Mouse (Mus musculus) small intestine, adult 2 months (tissue): ENCODE results near the gene Cpne7. TPM values are rescaled to one million over a fixed set of nuclear protein-coding genes. Genes with fewer than 3 reads are reported as not detected.

Source experiments
- H3K27ac ChIP-seq: fragments of 200-500 bp; 2 replicates; pipeline ENCODE4 v1.5.1; 2012; ENCODE audit warnings: low read depth, low read length, control low read depth, inconsistent platforms; ENCODE audit not compliant: insufficient read depth
- H3K27me3 ChIP-seq: fragments of 200-500 bp; 2 replicates; pipeline ENCODE4 v1.6.1; 2012; ENCODE audit warnings: mild to moderate bottlenecking, moderate library complexity, low read length, inconsistent platforms; ENCODE audit not compliant: control insufficient read depth, insufficient read depth
- H3K36me3 ChIP-seq: fragments of 200-500 bp; 2 replicates; pipeline ENCODE4 v1.6.1; 2012; ENCODE audit warnings: mild to moderate bottlenecking, low read length, control low read depth, inconsistent platforms; ENCODE audit not compliant: control insufficient read depth, insufficient read depth
- H3K4me1 ChIP-seq: fragments of 200-500 bp; 2 replicates; pipeline ENCODE4 v1.6.1; 2012; ENCODE audit warnings: low read length, inconsistent platforms, mixed read lengths; ENCODE audit not compliant: control insufficient read depth, insufficient read depth, insufficient read length
- H3K4me3 ChIP-seq: fragments of 200-500 bp; 2 replicates; pipeline ENCODE4 v1.5.1; 2012; ENCODE audit warnings: low read depth, mild to moderate bottlenecking, control low read depth, inconsistent platforms, low read length, moderate library complexity
- CTCF ChIP-seq: fragments of 200-500 bp; IDR thresholded peaks from 2 replicates; pipeline ENCODE4 v1.5.1; 2012; ENCODE audit warnings: low read depth, mild to moderate bottlenecking, control low read depth, inconsistent platforms, low read length, moderate library complexity, mixed read lengths; ENCODE audit not compliant: insufficient replicate concordance, insufficient read length; ENCODE audit errors: extremely low read depth
- POLR2A ChIP-seq: fragments of 200-500 bp; IDR thresholded peaks from 2 replicates; pipeline ENCODE4 v1.6.1; 2012; ENCODE audit warnings: low read depth, mild to moderate bottlenecking, control low read depth, inconsistent platforms, low read length, moderate library complexity
- WGBS: fragments of 180-500 bp; shearing (Covaris S2); methylation state at CpG from one replicate; pipeline ENCODE4 v1.1.7; 2018; 5-methylcytosine and 5-hydroxymethylcytosine counted together
- polyA plus RNA-seq: library from polyadenylated mRNA; depleted of rRNA; stranded (reverse); fragments of >200 nt; gene quantifications from 2 replicates; pipeline ENCODE4 v1.2.3, GENCODE M21; 2012

Cpne7 gene
- polyA plus RNA-seq, 1 experiment, result 0.94 TPM

DNA sequence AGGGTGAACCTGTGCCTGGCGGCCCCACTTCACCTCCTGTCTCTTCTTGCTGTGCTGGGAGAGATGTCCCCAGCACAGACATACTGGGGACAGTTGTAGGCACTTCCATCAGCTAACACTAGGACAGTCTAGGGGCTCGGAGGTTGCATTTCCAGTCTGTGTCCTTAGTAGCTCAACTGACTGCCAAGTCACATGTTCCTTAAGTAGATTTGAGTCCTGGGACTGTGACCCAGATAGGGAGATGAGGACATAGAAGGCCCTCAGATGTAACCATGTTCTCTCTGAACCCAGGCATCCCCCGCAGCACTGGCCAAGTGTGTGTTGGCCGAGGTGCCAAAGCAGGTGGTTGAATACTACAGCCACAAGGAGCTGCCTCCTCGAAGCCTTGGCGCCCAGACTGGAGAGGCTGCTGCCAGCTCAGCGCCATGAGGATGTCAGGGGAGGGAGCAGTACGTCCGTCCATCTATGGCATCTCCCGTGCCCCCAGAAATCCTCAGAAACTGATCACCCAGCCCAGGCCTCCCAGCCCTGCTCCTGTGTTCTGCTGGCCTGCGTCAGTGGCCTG lies 17.1 kb downstream of the Cpne7 start:
- no peak for TF ChIP-seq POLR2A
- TF ChIP-seq CTCF, result no peak
- no peak overlapping the region for H3K27ac ChIP-seq
- H3K4me3 ChIP-seq, result no peak overlapping the region
- H3K27me3 ChIP-seq, result no peaks in the 10 kb centered on the region
- no peaks in the 10 kb centered on the region for H3K36me3 ChIP-seq
- 87% methylated on average over 11 of the region's 11 CpGs for WGBS
- no peaks in the 10 kb centered on the region; the same call in 1 of the 2 replicates for H3K4me1 ChIP-seq

GRCm38 (mm10) chr8:123135406-123135805 lies 18.2 kb downstream of the Cpne7 start:
- no peak overlapping the region for H3K27ac ChIP-seq
- 22% methylated on average over 7 of the region's 7 CpGs for WGBS
- H3K27me3 ChIP-seq, result no peaks in the 10 kb centered on the region
- no peaks in the 10 kb centered on the region for H3K36me3 ChIP-seq
- no peaks in the 10 kb centered on the region; the same call in 1 of the 2 replicates for H3K4me1 ChIP-seq
- no peak overlapping the region for H3K4me3 ChIP-seq
- no peak for TF ChIP-seq CTCF
- no peak for TF ChIP-seq POLR2A

- H3K27me3 ChIP-seq, result no peaks in the 10 kb centered on the region
- 51% methylated on average over 9 of the region's 9 CpGs for WGBS
- TF ChIP-seq POLR2A, result no peak
- H3K27ac ChIP-seq, result no peak overlapping the region
- no peaks in the 10 kb centered on the region for H3K36me3 ChIP-seq
- H3K4me1 ChIP-seq, result no peaks in the 10 kb centered on the region; the same call in 1 of the 2 replicates
- H3K4me3 ChIP-seq, result no peak overlapping the region
Measured at GRCm38 (mm10) chr8:123135806-123136205, 18.6 kb downstream of the Cpne7 start.

- Histone ChIP-seq H3K4me3 (no peak overlapping the region), H3K27me3 (no peaks in the 10 kb centered on the region), H3K4me1 (no peaks in the 10 kb centered on the region), H3K36me3 (no peaks in the 10 kb centered on the region), H3K27ac (no peak overlapping the region)
- WGBS, result 87% methylated on average over 9 of the region's 9 CpGs
- TF ChIP-seq CTCF (no peak), POLR2A (no peak)
Measured at GRCm38 (mm10) chr8:123136287-123136686, 19.1 kb downstream of the Cpne7 start.

- Histone ChIP-seq H3K27me3 (no peaks in the 10 kb centered on the region), H3K36me3 (no peaks in the 10 kb centered on the region), H3K4me3 (no peak overlapping the region), H3K4me1 (no peaks in the 10 kb centered on the region), H3K27ac (no peak overlapping the region)
- WGBS, result 53% methylated on average over 2 of the region's 2 CpGs
- TF ChIP-seq POLR2A (no peak), CTCF (no peak)
Measured at GRCm38 (mm10) chr8:123137645-123138077, 20.5 kb downstream of the Cpne7 start.

DNA sequence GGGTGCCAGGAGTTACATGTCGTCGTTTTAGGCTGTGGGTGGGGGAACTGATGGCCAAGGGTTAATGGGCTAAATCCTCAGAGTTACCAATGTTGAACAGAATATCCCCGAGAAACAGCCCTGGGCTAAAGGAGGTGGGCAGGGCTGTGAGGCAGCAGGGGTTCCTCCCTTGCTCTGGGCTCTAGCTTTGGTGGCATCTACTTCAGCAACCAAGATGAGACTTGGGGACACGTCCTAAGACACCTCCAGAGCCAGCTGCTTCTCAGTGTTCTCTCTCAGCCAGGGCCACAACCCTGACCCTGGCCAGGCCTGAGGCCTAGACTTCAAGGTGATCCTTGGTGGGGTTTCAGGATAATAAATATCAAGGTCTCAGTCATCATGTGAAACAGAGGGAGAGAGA lies 21.6 kb downstream of the Cpne7 start:
- WGBS, result 71% methylated on average over 4 of the region's 4 CpGs
- Histone ChIP-seq H3K4me1 (no peaks in the 10 kb centered on the region), H3K27me3 (no peaks in the 10 kb centered on the region), H3K36me3 (no peaks in the 10 kb centered on the region), H3K4me3 (no peak overlapping the region), H3K27ac (no peak overlapping the region)
- TF ChIP-seq CTCF (no peak), POLR2A (no peak)

GRCm38 (mm10) chr8:123141741-123142462 lies 24.7 kb downstream of the Cpne7 start:
- Histone ChIP-seq H3K36me3 (no peaks in the 10 kb centered on the region), H3K27me3 (no peaks in the 10 kb centered on the region), H3K27ac (peak overlapping the region; percentile 57; the same call in 1 of the 2 replicates), H3K4me3 (no peak overlapping the region), H3K4me1 (no peaks in the 10 kb centered on the region)
- 66% methylated on average over 14 of the region's 14 CpGs for WGBS
- TF ChIP-seq CTCF, result no peak
- no peak for TF ChIP-seq POLR2A

GRCm38 (mm10) chr8:123145279-123145678 lies 28.1 kb downstream of the Cpne7 start:
- Histone ChIP-seq H3K27ac (no peak overlapping the region), H3K36me3 (no peaks in the 10 kb centered on the region), H3K4me3 (no peak overlapping the region), H3K4me1 (no peaks in the 10 kb centered on the region), H3K27me3 (no peaks in the 10 kb centered on the region)
- WGBS, result 47% methylated on average over 6 of the region's 6 CpGs
- TF ChIP-seq CTCF (peak; percentile 63; the same call in 1 of the 2 replicates), POLR2A (no peak)
